Mouse (Mus musculus): ENCODE measurements at regions not wholly inside any gene's neighbourhood (a gene's known extent, or its start where the extent isn't known, plus 50 kb on each side); places are given as distances from the start of the nearest gene placed in this dataset.

GRCm38 (mm10) chr1:128824916-128825683 is 233.0 kb upstream of the Cxcr4 start:
- WGBS = 73% methylated on average over 11 of the region's 11 CpGs
- Histone ChIP-seq H3K4me2 (no peak overlapping the region), H3K27me3 (ENCODE audit: control insufficient read depth, insufficient read depth, low read length) (no peaks in the 10 kb centered on the region), H3K36me3 (ENCODE audit: control insufficient read depth, insufficient read depth, low read length) (no peaks in the 10 kb centered on the region), H3K9ac (ENCODE audit: low read length) (no peak overlapping the region), H3K27ac (ENCODE audit: low read depth, low read length) (no peak overlapping the region), H3K4me3 (ENCODE audit: low read depth, low read length) (no peak overlapping the region), H3K4me1 (ENCODE audit: control insufficient read depth, insufficient read depth, low read length) (peaks cover 7% of the 10 kb centered on the region), H3K9me3 (ENCODE audit: control insufficient read depth, low read length) (no peaks in the 10 kb centered on the region)
- ATAC-seq (ENCODE audit: low FRiP score) (no peak), DNase-seq (ENCODE audit: low spot score, missing footprints) (no peak)

- Histone ChIP-seq H3K4me3 (ENCODE audit: low read depth, low read length) (no peak overlapping the region), H3K27me3 (ENCODE audit: control insufficient read depth, insufficient read depth, low read length) (no peaks in the 10 kb centered on the region), H3K27ac (ENCODE audit: low read depth, low read length) (no peak overlapping the region), H3K36me3 (ENCODE audit: control insufficient read depth, insufficient read depth, low read length) (no peaks in the 10 kb centered on the region), H3K9ac (ENCODE audit: low read length) (no peak overlapping the region), H3K9me3 (ENCODE audit: control insufficient read depth, low read length) (no peaks in the 10 kb centered on the region), H3K4me1 (ENCODE audit: control insufficient read depth, insufficient read depth, low read length) (peaks cover 7% of the 10 kb centered on the region), H3K4me2 (no peak overlapping the region)
- DNase-seq (ENCODE audit: low spot score, missing footprints) (peak; percentile 98), ATAC-seq (ENCODE audit: low FRiP score) (peak; percentile 69)
- 7% methylated on average over 8 of the region's 8 CpGs for WGBS
Measured at GRCm38 (mm10) chr1:128824235-128824634, 232.1 kb upstream of the Cxcr4 start.

GRCm38 (mm10) chr1:128821991-128822390 is 229.9 kb upstream of the Cxcr4 start:
- ATAC-seq (ENCODE audit: low FRiP score) = no peak
- H3K4me1 ChIP-seq (ENCODE audit: control insufficient read depth, insufficient read depth, low read length) = 0 out of 2 replicates have a peak, but pooled peaks cover 2% of the 10 kb centered on the region
- H3K9me3 ChIP-seq (ENCODE audit: control insufficient read depth, low read length) = no peaks in the 10 kb centered on the region
- 73% methylated on average over 6 of the region's 6 CpGs for WGBS
- no peak for DNase-seq (ENCODE audit: low spot score, missing footprints)
- no peak overlapping the region for H3K9ac ChIP-seq (ENCODE audit: low read length)
- no peak overlapping the region for H3K4me3 ChIP-seq (ENCODE audit: low read depth, low read length)
- H3K27ac ChIP-seq (ENCODE audit: low read depth, low read length) = no peak overlapping the region
- H3K4me2 ChIP-seq = no peak overlapping the region
- no peaks in the 10 kb centered on the region for H3K36me3 ChIP-seq (ENCODE audit: control insufficient read depth, insufficient read depth, low read length)
- no peaks in the 10 kb centered on the region for H3K27me3 ChIP-seq (ENCODE audit: control insufficient read depth, insufficient read depth, low read length)

GRCm38 (mm10) chr1:128820527-128820926 is 228.4 kb upstream of the Cxcr4 start:
- no peak for DNase-seq (ENCODE audit: low spot score, missing footprints)
- 92% methylated on average over 1 of the region's 1 CpGs for WGBS
- no peak for ATAC-seq (ENCODE audit: low FRiP score)
- Histone ChIP-seq H3K4me2 (no peak overlapping the region), H3K36me3 (ENCODE audit: control insufficient read depth, insufficient read depth, low read length) (no peaks in the 10 kb centered on the region), H3K9me3 (ENCODE audit: control insufficient read depth, low read length) (no peaks in the 10 kb centered on the region), H3K4me3 (ENCODE audit: low read depth, low read length) (no peak overlapping the region), H3K27me3 (ENCODE audit: control insufficient read depth, insufficient read depth, low read length) (no peaks in the 10 kb centered on the region), H3K27ac (ENCODE audit: low read depth, low read length) (no peak overlapping the region), H3K9ac (ENCODE audit: low read length) (no peak overlapping the region), H3K4me1 (ENCODE audit: control insufficient read depth, insufficient read depth, low read length) (0 out of 2 replicates have a peak, but pooled peaks cover 2% of the 10 kb centered on the region)

GRCm38 (mm10) chr1:128819611-128820010 is 227.5 kb upstream of the Cxcr4 start:
- H3K27ac ChIP-seq (ENCODE audit: low read depth, low read length) = no peak overlapping the region
- no peaks in the 10 kb centered on the region for H3K9me3 ChIP-seq (ENCODE audit: control insufficient read depth, low read length)
- H3K9ac ChIP-seq (ENCODE audit: low read length) = no peak overlapping the region
- WGBS = 89% methylated on average over 6 of the region's 6 CpGs
- ATAC-seq (ENCODE audit: low FRiP score) (no peak), DNase-seq (ENCODE audit: low spot score, missing footprints) (no peak)
- no peaks in the 10 kb centered on the region for H3K27me3 ChIP-seq (ENCODE audit: control insufficient read depth, insufficient read depth, low read length)
- 0 out of 2 replicates have a peak, but pooled peaks cover 2% of the 10 kb centered on the region for H3K4me1 ChIP-seq (ENCODE audit: control insufficient read depth, insufficient read depth, low read length)
- H3K4me3 ChIP-seq (ENCODE audit: low read depth, low read length) = no peak overlapping the region
- H3K36me3 ChIP-seq (ENCODE audit: control insufficient read depth, insufficient read depth, low read length) = no peaks in the 10 kb centered on the region
- H3K4me2 ChIP-seq = no peak overlapping the region

- ATAC-seq (ENCODE audit: low FRiP score) = no peak
- 69% methylated on average over 5 of the region's 5 CpGs for WGBS
- Histone ChIP-seq H3K27me3 (ENCODE audit: control insufficient read depth, insufficient read depth, low read length) (no peaks in the 10 kb centered on the region), H3K9ac (ENCODE audit: low read length) (no peak overlapping the region), H3K4me1 (ENCODE audit: control insufficient read depth, insufficient read depth, low read length) (no peaks in the 10 kb centered on the region), H3K27ac (ENCODE audit: low read depth, low read length) (no peak overlapping the region), H3K4me2 (no peak overlapping the region), H3K36me3 (ENCODE audit: control insufficient read depth, insufficient read depth, low read length) (no peaks in the 10 kb centered on the region), H3K9me3 (ENCODE audit: control insufficient read depth, low read length) (no peaks in the 10 kb centered on the region), H3K4me3 (ENCODE audit: low read depth, low read length) (no peak overlapping the region)
- no peak for DNase-seq (ENCODE audit: low spot score, missing footprints)
Measured at GRCm38 (mm10) chr1:128813379-128813778, 221.3 kb upstream of the Cxcr4 start.

GRCm38 (mm10) chr1:128810860-128811259 is 218.8 kb upstream of the Cxcr4 start:
- no peaks in the 10 kb centered on the region for H3K36me3 ChIP-seq (ENCODE audit: control insufficient read depth, insufficient read depth, low read length)
- WGBS = 89% methylated on average over 3 of the region's 3 CpGs
- peaks cover 9% of the 10 kb centered on the region for H3K4me1 ChIP-seq (ENCODE audit: control insufficient read depth, insufficient read depth, low read length)
- H3K9ac ChIP-seq (ENCODE audit: low read length) = no peak overlapping the region
- ATAC-seq (ENCODE audit: low FRiP score) (no peak), DNase-seq (ENCODE audit: low spot score, missing footprints) (no peak)
- no peak overlapping the region for H3K4me2 ChIP-seq
- no peaks in the 10 kb centered on the region for H3K27me3 ChIP-seq (ENCODE audit: control insufficient read depth, insufficient read depth, low read length)
- H3K9me3 ChIP-seq (ENCODE audit: control insufficient read depth, low read length) = no peaks in the 10 kb centered on the region
- H3K27ac ChIP-seq (ENCODE audit: low read depth, low read length) = no peak overlapping the region
- H3K4me3 ChIP-seq (ENCODE audit: low read depth, low read length) = no peak overlapping the region

GRCm38 (mm10) chr1:128810094-128810493 is 218.0 kb upstream of the Cxcr4 start:
- DNase-seq (ENCODE audit: low spot score, missing footprints) (no peak), ATAC-seq (ENCODE audit: low FRiP score) (no peak)
- H3K9ac ChIP-seq (ENCODE audit: low read length) = no peak overlapping the region
- no peak overlapping the region for H3K4me3 ChIP-seq (ENCODE audit: low read depth, low read length)
- peaks cover 14% of the 10 kb centered on the region for H3K4me1 ChIP-seq (ENCODE audit: control insufficient read depth, insufficient read depth, low read length)
- no peak overlapping the region for H3K27ac ChIP-seq (ENCODE audit: low read depth, low read length)
- no peak overlapping the region for H3K4me2 ChIP-seq
- WGBS = 80% methylated on average over 2 of the region's 2 CpGs
- H3K9me3 ChIP-seq (ENCODE audit: control insufficient read depth, low read length) = no peaks in the 10 kb centered on the region
- H3K36me3 ChIP-seq (ENCODE audit: control insufficient read depth, insufficient read depth, low read length) = no peaks in the 10 kb centered on the region
- no peaks in the 10 kb centered on the region for H3K27me3 ChIP-seq (ENCODE audit: control insufficient read depth, insufficient read depth, low read length)

GRCm38 (mm10) chr1:128809601-128810000 is 217.5 kb upstream of the Cxcr4 start:
- peaks cover 14% of the 10 kb centered on the region for H3K4me1 ChIP-seq (ENCODE audit: control insufficient read depth, insufficient read depth, low read length)

More at GRCm38 (mm10) chr1:128809601-128810000, 217.5 kb upstream of the Cxcr4 start:
- H3K36me3 ChIP-seq (ENCODE audit: control insufficient read depth, insufficient read depth, low read length) = no peaks in the 10 kb centered on the region
- H3K9me3 ChIP-seq (ENCODE audit: control insufficient read depth, low read length) = no peaks in the 10 kb centered on the region
- no peak overlapping the region for H3K27ac ChIP-seq (ENCODE audit: low read depth, low read length)
- 88% methylated on average over 8 of the region's 8 CpGs for WGBS
- no peak overlapping the region for H3K4me3 ChIP-seq (ENCODE audit: low read depth, low read length)
- ATAC-seq (ENCODE audit: low FRiP score) (no peak), DNase-seq (ENCODE audit: low spot score, missing footprints) (no peak)
- no peaks in the 10 kb centered on the region for H3K27me3 ChIP-seq (ENCODE audit: control insufficient read depth, insufficient read depth, low read length)
- no peak overlapping the region for H3K9ac ChIP-seq (ENCODE audit: low read length)
- H3K4me2 ChIP-seq = no peak overlapping the region

Measured in midbrain, embryonic 11.5 days (tissue).